Comparison of ENCODE assay signal across 12 mouse cellular contexts in the genomic region with DNA sequence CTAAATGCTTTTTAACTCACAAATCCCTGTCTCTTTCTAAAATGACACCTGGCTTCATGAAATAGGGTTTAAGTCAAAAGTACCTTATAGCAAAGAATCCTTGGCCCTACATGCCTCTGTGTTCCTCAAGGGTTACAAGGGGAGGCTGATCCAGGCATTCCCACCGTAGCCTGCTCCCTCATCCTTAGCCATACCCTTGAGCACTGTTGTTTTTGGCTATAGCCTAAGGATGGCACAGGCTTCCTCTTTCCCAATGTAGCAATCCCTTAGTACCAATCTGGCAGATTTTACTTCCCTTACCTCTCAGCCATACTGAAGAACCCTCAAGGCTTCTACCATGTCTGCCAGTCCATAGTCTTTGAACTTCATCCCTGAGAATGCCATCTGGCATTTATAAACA.
"Had no signal": no experiment of that assay in that cellular context is flagged by ENCODE, and none has a peak within 500 bp of the region (broad histone marks: within the 10 kb centered on the region; RNA-seq: fewer than 3 reads in every experiment).

No protein-coding gene starts in this region.

- DNase-seq: left cerebral cortex, postnatal 4 days; liver; liver, embryonic 13.5 days; liver, postnatal 0 days; lung, adult 18-20 months; lung, adult 2 months; lung, embryonic 14.5 days; lung, postnatal 10 days; lung, postnatal 14 days; lung, postnatal 36 days; lung, postnatal 4 days; midbrain, embryonic 14.5 days had no signal
